Mouse (Mus musculus) heart, embryonic 14.5 days (tissue): ENCODE data around the gene Ciao2b. TPM values are rescaled to one million over a fixed set of nuclear protein-coding genes. Genes with fewer than 3 reads are reported as not detected.

Experiments
- ATAC-seq: fragments of 200-750 bp; cut with Nextera tagmentation; 2 replicates; pipeline ENCODE4 v1.8.0; 2017; ENCODE audit warnings: low read depth, moderate TSS enrichment; ENCODE audit not compliant: insufficient number of reproducible peaks, insufficient read depth, low FRiP score
- H3K27ac ChIP-seq, 2 experiments: fragments of 200-500 bp in 1 of 2; fragments of 300-500 bp in 1 of 2; sonication (generic) in 1 of 2; replicated peaks in 1 of 2; 2 replicates each; pipeline ENCODE4 v1.5.1; 2012 to 2014; ENCODE audit warnings: low read depth in 2 of 2, low read length in 2 of 2, control low read depth in 1 of 2, mild to moderate bottlenecking in 1 of 2, mixed read lengths in 1 of 2; ENCODE audit not compliant: control insufficient read depth in 1 of 2, insufficient read depth in 1 of 2
- H3K27me3 ChIP-seq: fragments of 300-500 bp; sonication (generic); 2 replicates; pipeline ENCODE4 v1.6.1; 2014; ENCODE audit warnings: mild to moderate bottlenecking, low read length, control low read depth; ENCODE audit not compliant: control insufficient read depth, insufficient read depth
- H3K36me3 ChIP-seq: fragments of 300-500 bp; sonication (generic); 2 replicates; pipeline ENCODE4 v1.6.1; 2014; ENCODE audit warnings: mild to moderate bottlenecking, control low read depth, low read length, mixed read lengths; ENCODE audit not compliant: control insufficient read depth, insufficient read depth
- H3K4me1 ChIP-seq, 2 experiments: fragments of 200-500 bp in 1 of 2; fragments of 300-500 bp in 1 of 2; sonication (generic) in 1 of 2; 2 replicates each; pipeline ENCODE4 v1.6.1; 2012 to 2014; ENCODE audit warnings: low read length in 2 of 2, control low read depth in 1 of 2, mixed read lengths in 1 of 2; ENCODE audit not compliant: control insufficient read depth in 2 of 2, insufficient read depth in 2 of 2
- H3K4me2 ChIP-seq: fragments of 300-500 bp; sonication (generic); 2 replicates; pipeline ENCODE4 v1.6.1; 2014; ENCODE audit warnings: mild to moderate bottlenecking, low read length
- H3K4me3 ChIP-seq, 2 experiments: fragments of 200-500 bp in 1 of 2; fragments of 300-500 bp in 1 of 2; sonication (generic) in 1 of 2; 2 replicates each; pipeline ENCODE4 v1.5.1; 2012 to 2014; ENCODE audit warnings: low read length in 2 of 2, mild to moderate bottlenecking in 2 of 2, control low read depth in 1 of 2, low read depth in 1 of 2, moderate library complexity in 1 of 2; ENCODE audit not compliant: control insufficient read depth in 1 of 2, insufficient read depth in 1 of 2
- H3K9ac ChIP-seq: fragments of 300-500 bp; sonication (generic); 2 replicates; pipeline ENCODE4 v1.6.1; 2014; ENCODE audit warnings: mild to moderate bottlenecking, low read length
- H3K9me3 ChIP-seq: fragments of 300-500 bp; sonication (generic); 2 replicates; pipeline ENCODE4 v1.6.1; 2016; ENCODE audit warnings: low read length, control low read depth; ENCODE audit not compliant: control insufficient read depth
- WGBS: fragments of 180-500 bp; shearing (Covaris S2); extraction: QIAGEN DNeasy Blood & Tissue Kit; methylation state at CpG from one replicate; pipeline ENCODE4 v1.1.7; 2014; 5-methylcytosine and 5-hydroxymethylcytosine counted together
- polyA plus RNA-seq: library from polyadenylated mRNA; unstranded; fragments of >200 nt; fragmentation: Nextera tagmentation; extraction: Ambion mirVana; gene quantifications from 2 replicates; pipeline ENCODE4 v1.2.1, GENCODE M21; 2014

Ciao2b gene
- polyA plus RNA-seq, 1 experiment from 2014 or later: 198 TPM

DNA sequence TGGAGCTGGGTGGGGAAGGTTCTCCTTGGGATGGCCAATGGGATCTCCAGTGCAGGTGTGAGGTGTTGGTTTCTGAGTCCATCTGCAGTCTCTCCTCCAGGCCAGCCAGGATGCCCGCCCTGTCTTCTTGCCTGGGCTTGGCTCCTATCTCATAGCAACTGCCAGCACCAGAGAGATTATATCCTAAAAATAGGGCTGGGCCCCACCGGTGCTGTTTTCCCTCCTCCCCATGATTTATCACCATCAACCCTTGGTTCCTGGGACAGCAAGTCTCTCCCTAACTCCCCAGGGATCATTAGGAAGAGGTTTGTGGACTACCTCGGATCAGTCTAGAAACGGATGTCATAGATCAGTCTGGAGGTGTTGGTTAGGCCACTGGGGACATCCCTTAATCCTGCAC is 28.6 kb downstream of the Ciao2b start:
- Histone ChIP-seq H3K27ac (peak overlapping the region; percentile 95 to 99), H3K27me3 (no peaks in the 10 kb centered on the region), H3K9me3 (no peaks in the 10 kb centered on the region), H3K4me3 (no peak overlapping the region), H3K4me2 (peak overlapping the region; percentile 41; the same call in 1 of the 2 replicates), H3K36me3 (no peaks in the 10 kb centered on the region), H3K4me1 (peaks cover 43 to 56% of the 10 kb centered on the region in 2 experiments), H3K9ac (no peak overlapping the region)
- no peak for ATAC-seq
- WGBS: 11% methylated on average over 4 of the region's 4 CpGs

- H3K36me3 ChIP-seq: no peaks in the 10 kb centered on the region
- H3K9ac ChIP-seq: peak overlapping the region; percentile 13; the same call in 1 of the 2 replicates
- H3K4me3 ChIP-seq: no peak overlapping the region
- ATAC-seq: peak; percentile 23; the same call in 1 of the 2 replicates
- H3K27me3 ChIP-seq: no peaks in the 10 kb centered on the region
- peak overlapping the region; percentile 68 for H3K4me2 ChIP-seq
- peak overlapping the region; percentile 95 to 99 for H3K27ac ChIP-seq
- no peaks in the 10 kb centered on the region for H3K9me3 ChIP-seq
- peaks cover 54 to 71% of the 10 kb centered on the region in 2 experiments for H3K4me1 ChIP-seq
- WGBS: 21% methylated on average over 4 of the region's 4 CpGs
Observed at GRCm38 (mm10) chr8:104611613-104612012, 30.2 kb downstream of the Ciao2b start.

DNA sequence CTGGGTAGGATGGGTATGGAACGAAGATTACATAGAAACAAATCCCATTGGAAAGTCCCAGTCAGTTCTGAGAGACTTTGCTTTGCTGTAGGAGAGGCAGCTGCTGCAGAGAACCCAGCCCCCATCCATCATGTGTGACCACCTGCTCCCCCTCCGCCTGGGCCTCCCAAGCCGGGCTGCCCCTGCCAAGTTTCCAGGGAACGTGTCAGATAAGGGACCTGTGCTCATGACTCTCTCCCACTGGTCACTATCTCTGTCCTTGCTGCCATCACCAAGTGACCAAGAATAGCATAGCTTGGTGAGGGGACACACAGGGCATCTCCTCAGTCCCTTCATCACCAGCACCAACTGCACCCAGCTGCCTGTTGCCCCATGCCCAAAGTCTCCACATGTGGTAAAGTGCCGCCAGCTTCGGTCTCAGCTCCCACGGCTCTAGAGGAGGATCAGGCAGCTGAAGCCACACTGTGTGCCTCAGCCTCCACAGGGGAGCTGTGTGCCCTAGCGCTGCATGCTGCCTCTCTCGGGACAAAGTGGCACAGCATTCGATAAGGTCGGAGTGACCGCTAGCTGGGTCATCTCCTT is 31.5 kb downstream of the Ciao2b start:
- peak overlapping the region; percentile 73 for H3K9ac ChIP-seq
- H3K36me3 ChIP-seq: no peaks in the 10 kb centered on the region
- peaks cover 67 to 84% of the 10 kb centered on the region in 2 experiments for H3K4me1 ChIP-seq
- ATAC-seq: peak; percentile 67
- H3K9me3 ChIP-seq: no peaks in the 10 kb centered on the region
- 21% methylated on average over 12 of the region's 12 CpGs for WGBS
- H3K27ac ChIP-seq: peak overlapping the region; percentile 96 to 99
- H3K27me3 ChIP-seq: no peaks in the 10 kb centered on the region
- H3K4me3 ChIP-seq: peak overlapping the region in 1 of 2 experiments; percentile 6; a peak in 1 of 4 replicates
- H3K4me2 ChIP-seq: peak overlapping the region; percentile 68

DNA sequence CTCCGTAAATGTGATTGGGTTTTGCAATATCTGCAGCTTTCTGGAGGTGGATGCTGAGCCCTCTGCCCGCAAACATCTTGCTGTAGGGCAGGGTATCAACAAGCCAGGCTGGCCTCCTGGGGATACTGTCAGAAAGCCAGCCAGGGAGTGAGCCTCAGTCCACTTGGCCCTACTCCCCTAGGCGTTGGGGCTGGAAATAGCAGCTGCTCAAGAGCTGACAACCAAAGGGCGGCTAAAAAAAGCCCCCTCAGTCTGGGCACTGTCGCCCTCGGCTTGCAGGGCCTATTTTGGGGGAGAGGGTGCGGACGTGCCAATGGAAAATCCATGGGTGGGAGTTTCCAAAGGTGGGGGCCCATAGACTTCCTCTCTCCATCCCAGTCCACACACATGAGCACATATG is 32.5 kb downstream of the Ciao2b start:
- no peaks in the 10 kb centered on the region for H3K9me3 ChIP-seq
- H3K4me1 ChIP-seq: peaks cover 66 to 93% of the 10 kb centered on the region in 2 experiments
- peak overlapping the region; percentile 96 to 99 for H3K27ac ChIP-seq
- H3K27me3 ChIP-seq: no peaks in the 10 kb centered on the region
- H3K36me3 ChIP-seq: no peaks in the 10 kb centered on the region
- peak overlapping the region; percentile 68 for H3K4me2 ChIP-seq
- H3K9ac ChIP-seq: peak overlapping the region; percentile 76
- H3K4me3 ChIP-seq: peak overlapping the region; percentile 37 to 50
- ATAC-seq: peak; percentile 70
- 19% methylated on average over 8 of the region's 8 CpGs for WGBS

- WGBS: 53% methylated on average over 2 of the region's 2 CpGs
- Histone ChIP-seq H3K27ac (peak overlapping the region; percentile 96 to 99), H3K4me2 (peak overlapping the region; percentile 68)
Observed at GRCm38 (mm10) chr8:104607944-104608343, 33.8 kb downstream of the Ciao2b start.

GRCm38 (mm10) chr8:104606329-104606728 is 35.4 kb downstream of the Ciao2b start:
- Histone ChIP-seq H3K9me3 (no peaks in the 10 kb centered on the region), H3K4me3 (no peak overlapping the region), H3K27ac (peak overlapping the region; percentile 96 to 99), H3K4me1 (peaks cover 58 to 85% of the 10 kb centered on the region in 2 experiments), H3K27me3 (no peaks in the 10 kb centered on the region), H3K4me2 (peak overlapping the region; percentile 39), H3K9ac (peak overlapping the region; percentile 62), H3K36me3 (no peaks in the 10 kb centered on the region)
- 4% methylated on average over 6 of the region's 6 CpGs for WGBS
- ATAC-seq: peak; percentile 39

More at GRCm38 (mm10) chr8:104607944-104608343, 33.8 kb downstream of the Ciao2b start:
- H3K4me3 ChIP-seq: peak overlapping the region in 1 of 2 experiments; percentile 37; a peak in 1 of 4 replicates
- H3K9me3 ChIP-seq: no peaks in the 10 kb centered on the region
- H3K27me3 ChIP-seq: no peaks in the 10 kb centered on the region
- no peak for ATAC-seq
- peak overlapping the region; percentile 76 for H3K9ac ChIP-seq
- no peaks in the 10 kb centered on the region for H3K36me3 ChIP-seq
- peaks cover 60 to 93% of the 10 kb centered on the region in 2 experiments for H3K4me1 ChIP-seq

DNA sequence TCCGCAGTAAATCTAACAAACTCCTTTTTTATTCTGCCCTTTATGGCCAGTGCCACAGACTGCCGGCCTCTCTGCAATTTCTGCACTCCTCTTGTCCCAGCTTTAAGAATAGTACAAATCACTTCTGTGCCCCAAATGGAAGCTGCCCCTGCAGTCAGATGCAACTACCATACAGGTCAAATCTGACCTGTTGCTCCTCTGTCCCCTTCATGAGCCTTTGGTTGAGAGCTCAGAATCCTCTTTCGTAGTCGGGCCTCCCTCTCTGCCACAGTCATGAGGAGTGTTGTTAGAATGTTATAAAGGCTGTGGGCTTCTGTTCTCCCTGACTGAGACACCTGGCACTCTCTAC is 38.5 kb downstream of the Ciao2b start:
- Histone ChIP-seq H3K27ac (peak overlapping the region; percentile 65 to 89), H3K9me3 (no peaks in the 10 kb centered on the region), H3K4me3 (no peak overlapping the region), H3K9ac (peak overlapping the region; percentile 69), H3K36me3 (no peaks in the 10 kb centered on the region), H3K4me1 (peaks cover 42 to 58% of the 10 kb centered on the region in 2 experiments), H3K4me2 (peak overlapping the region; percentile 71), H3K27me3 (no peaks in the 10 kb centered on the region)
- ATAC-seq: no peak
- WGBS: 36% methylated on average over 4 of the region's 4 CpGs
